Mouse (Mus musculus) embryonic fibroblast, embryonic 13.5 days (primary cell): Measurements from ENCODE around the gene Tecpr1. TPM values are rescaled to one million over a fixed set of nuclear protein-coding genes. Genes with fewer than 3 reads are reported as not detected.

ENCODE experiments used
- H3K27ac ChIP-seq: 2 replicates; pipeline ENCODE4 v1.5.1; 2012; ENCODE audit warnings: low read length, control low read depth, inconsistent platforms; ENCODE audit not compliant: insufficient read depth
- H3K4me1 ChIP-seq: 2 replicates; pipeline ENCODE4 v1.6.1; 2011; ENCODE audit warnings: low read length; ENCODE audit not compliant: control insufficient read depth, insufficient read depth
- H3K4me3 ChIP-seq: 2 replicates; pipeline ENCODE4 v1.5.1; 2011; ENCODE audit warnings: mild to moderate bottlenecking, control low read depth, low read length; ENCODE audit not compliant: insufficient read depth
- CTCF ChIP-seq: IDR thresholded peaks from 2 replicates; pipeline ENCODE4 v1.5.1; 2011; ENCODE audit warnings: mild to moderate bottlenecking, control low read depth, low read length, moderate library complexity, borderline replicate concordance; ENCODE audit not compliant: insufficient read depth
- POLR2A ChIP-seq: IDR thresholded peaks from 2 replicates; pipeline ENCODE4 v1.6.1; 2011; ENCODE audit warnings: low read depth, mild to moderate bottlenecking, control low read depth, low read length, moderate library complexity
- polyA plus RNA-seq: library from polyadenylated mRNA; stranded (reverse); fragments of >200 nt; gene quantifications from 2 replicates; pipeline ENCODE4 v1.2.4, GENCODE M21; 2011; ENCODE audit warnings: low read depth; ENCODE audit not compliant: missing spikeins, insufficient read length

Gene Tecpr1
- polyA plus RNA-seq, 1 experiment: 15.7 TPM

DNA sequence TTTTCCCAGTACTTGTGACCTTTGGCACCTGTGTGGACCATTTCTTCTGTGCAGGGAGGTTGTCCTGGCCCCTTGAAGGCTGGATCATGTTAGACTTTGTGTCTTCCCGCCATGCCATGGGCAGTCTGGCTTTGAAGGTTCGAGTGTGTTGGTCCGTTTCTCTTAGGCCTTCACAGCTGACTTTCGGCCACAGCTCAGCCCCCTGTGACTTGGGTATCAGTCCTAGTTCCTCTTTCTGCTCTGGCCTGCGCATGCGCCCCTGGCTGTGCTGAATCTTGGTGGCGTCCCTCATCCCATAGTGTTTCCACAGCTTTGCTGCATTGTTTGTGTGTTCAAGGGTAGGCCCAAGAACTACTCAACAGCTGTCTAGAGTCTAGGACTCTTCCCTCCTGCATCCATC lies 42.2 kb downstream of the Tecpr1 start:
- Histone ChIP-seq H3K4me3 (no peak overlapping the region), H3K27ac (no peak overlapping the region), H3K4me1 (no peaks in the 10 kb centered on the region)
- no peak for TF ChIP-seq POLR2A
- TF ChIP-seq CTCF: no peak

DNA sequence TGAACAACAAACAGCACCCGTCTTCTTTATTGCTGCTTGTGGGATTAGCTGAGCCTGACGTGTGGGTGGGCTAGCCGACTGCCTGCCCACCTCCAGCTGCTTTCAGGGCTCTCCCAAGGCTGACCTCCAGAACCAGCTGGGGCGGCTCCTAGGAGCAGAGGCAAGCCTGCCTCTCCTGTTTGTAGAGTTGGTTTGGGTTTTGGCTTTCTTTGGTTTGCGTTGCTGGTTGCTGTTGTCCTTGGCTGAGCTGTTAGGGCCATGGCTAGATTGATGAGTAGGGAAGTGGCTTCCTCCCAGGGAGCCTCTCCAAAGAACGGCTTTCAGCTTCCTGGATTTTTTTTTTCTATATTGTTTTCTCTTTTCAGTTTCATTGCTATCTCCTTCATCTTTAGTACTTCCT lies 45.2 kb downstream of the Tecpr1 start:
- TF ChIP-seq CTCF (no peak), POLR2A (no peak)
- Histone ChIP-seq H3K4me1 (no peaks in the 10 kb centered on the region), H3K4me3 (no peak overlapping the region), H3K27ac (no peak overlapping the region)

DNA sequence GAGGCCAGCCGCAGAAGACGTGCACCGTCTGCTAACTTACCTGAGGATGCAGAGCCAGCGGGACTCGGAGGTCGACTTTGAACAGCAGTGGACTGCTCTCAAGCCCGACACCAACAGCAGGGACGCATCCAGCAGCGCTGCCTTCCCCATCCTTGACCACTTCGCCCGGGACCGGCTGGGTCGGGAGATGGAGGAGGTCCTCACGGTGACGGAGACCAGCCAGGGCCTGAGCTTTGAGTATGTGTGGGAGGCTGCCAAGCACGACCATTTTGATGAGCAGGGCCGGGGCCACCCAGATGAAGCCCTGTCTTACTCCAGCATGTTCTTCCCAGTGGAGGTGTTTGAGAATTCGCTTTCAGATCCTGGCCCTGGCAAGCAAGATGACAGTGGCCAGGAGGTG lies 49.8 kb downstream of the Tecpr1 start:
- TF ChIP-seq CTCF (no peak), POLR2A (no peak)
- Histone ChIP-seq H3K4me3 (no peak overlapping the region), H3K4me1 (no peaks in the 10 kb centered on the region), H3K27ac (no peak overlapping the region)

DNA sequence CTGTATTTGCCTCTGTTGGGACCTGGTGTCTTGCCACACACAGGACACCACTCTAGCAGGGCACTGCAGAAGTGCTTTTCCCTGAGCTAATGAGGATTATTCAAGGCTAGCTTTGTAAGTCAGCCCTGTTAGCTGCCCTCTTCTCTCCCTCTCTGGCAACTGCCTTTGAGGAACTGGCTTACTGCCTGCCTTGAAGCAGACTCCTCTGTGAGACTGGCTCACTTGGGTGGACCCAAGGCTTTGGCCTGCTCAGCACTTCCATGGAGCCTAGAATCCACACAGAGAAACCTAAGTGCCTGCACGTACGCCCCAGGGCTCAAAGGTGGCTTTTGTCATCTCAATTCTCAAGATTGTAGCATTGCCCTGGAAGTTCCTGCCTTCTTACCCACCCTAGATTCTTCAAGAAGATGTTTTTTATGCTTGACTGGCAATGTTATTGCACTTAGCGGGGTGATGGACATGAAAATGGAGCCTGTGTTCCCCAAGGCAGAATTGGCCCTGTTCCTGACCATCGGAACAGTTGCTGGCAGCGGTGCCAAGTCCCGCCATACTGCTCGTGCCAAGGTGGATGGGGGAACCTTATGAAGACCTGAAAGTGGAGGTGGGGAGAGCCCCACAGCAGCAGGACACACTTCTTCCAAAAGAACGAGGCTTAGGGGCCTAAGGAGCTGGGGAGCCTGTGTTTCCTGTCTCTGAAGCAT lies 54.0 kb downstream of the Tecpr1 start:
- no peak overlapping the region for H3K27ac ChIP-seq
- H3K4me3 ChIP-seq: no peak overlapping the region
- H3K4me1 ChIP-seq: no peaks in the 10 kb centered on the region
- TF ChIP-seq CTCF: no peak
- TF ChIP-seq POLR2A: no peak

DNA sequence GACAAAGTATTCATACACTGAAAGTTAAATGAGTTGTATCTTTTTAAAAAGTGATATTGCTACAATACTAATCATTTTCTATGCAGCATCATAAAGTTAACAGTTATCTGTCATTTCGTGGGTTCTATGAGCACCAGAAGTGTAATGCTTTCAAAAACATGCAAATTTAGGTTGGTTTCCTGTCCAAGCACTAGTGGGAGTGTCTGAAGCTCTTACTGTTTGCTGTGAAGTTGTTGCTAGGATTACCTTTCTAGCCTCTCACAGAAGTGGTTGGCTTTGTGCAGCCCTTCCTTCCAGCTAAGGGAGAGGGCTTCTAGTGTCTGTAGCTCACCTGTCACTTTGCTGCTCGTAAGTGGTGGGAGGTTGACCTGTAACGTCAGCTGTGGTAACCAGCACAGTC lies 57.7 kb downstream of the Tecpr1 start:
- no peak for TF ChIP-seq CTCF
- Histone ChIP-seq H3K4me1 (no peaks in the 10 kb centered on the region), H3K4me3 (no peak overlapping the region), H3K27ac (no peak overlapping the region)

DNA sequence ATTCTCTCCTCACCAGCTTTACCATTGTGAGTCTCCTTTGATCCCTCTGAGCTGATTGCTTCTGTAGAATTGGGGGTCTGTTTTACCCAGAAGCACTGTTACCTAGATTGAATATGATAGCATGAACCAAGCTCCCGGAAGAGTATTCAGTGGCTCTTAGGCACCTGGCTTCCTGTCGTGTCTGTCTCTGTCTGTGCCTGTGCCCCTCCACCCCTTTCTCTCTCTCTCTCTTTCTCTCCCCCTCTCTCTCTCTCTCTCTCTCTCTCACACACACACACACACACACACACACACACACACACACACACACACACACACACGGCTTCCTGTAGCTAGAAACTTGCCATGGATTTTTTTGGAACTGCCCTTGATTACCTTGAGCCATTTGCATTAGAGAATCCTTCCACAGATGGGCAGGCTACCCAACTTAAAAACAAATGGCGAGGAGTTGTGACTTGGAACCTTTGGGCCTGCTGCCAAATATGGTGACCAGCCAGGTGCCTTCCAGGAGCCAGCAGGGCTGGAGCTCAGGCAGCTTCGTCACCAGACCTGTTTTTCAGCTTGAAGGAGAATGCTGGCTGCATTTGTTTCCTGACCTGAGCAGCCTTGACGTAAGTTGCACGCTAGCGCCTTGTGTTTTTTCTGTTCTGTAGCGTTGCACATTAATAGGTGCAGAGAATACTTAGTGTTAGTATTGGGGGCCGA lies 60.5 kb downstream of the Tecpr1 start:
- H3K4me1 ChIP-seq: no peaks in the 10 kb centered on the region
- H3K27ac ChIP-seq: no peak overlapping the region
- H3K4me3 ChIP-seq: no peak overlapping the region
- TF ChIP-seq POLR2A: no peak

DNA sequence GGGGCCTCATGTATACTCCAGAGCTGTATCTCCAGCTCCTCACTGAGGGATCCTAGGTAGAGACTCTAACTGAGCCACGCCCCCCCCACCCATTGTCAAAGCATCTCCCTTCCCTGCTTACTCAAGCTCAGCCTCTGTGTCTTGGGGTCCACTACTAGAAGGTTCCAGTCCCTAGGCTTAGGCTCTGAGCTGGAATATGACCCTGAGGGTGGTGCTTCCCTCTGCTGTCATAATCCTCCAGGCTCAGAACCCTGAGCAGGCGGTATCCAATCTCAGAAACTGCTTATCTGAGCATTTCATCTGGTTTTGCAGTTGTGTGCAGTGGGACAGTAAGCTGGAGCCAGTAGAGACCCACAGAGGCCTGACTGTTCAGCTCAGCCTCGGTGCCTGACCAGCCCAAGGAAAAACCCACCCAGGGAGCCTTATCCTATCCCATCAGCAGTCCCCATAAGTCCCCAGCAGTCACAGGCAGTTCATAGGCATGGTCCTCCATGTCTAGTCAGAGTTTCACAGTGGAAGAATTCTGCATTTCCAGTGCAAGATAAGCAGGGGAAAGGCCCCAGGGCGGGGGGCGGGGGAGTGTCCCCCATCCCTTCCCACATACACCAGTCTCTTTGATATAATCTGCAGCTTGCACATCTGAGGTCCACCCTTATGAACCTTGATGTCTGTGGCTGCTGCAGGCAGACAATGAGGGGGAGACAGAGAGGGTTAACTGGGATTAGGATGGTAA lies 61.2 kb downstream of the Tecpr1 start:
- Histone ChIP-seq H3K4me1 (no peaks in the 10 kb centered on the region), H3K27ac (no peak overlapping the region), H3K4me3 (no peak overlapping the region)
- TF ChIP-seq CTCF (no peak), POLR2A (no peak)

DNA sequence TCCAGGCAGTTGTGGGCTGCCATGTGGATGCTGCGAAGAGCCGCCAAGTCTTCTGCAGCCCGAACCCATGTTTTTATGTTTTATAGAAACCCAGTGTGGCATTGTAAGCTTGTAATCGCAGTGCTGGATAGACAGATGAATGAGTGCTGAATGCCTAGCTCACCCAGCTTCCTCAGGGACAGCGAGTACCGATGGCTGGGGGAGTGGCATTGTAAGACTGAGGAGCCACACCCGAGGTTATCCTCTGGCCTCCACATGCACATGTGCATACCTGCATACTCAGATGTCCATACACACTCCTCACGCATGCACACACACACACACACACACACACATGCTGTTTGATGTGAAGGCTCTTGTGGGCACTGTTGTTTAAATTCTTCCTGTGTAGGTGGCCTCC lies 64.3 kb downstream of the Tecpr1 start:
- no peaks in the 10 kb centered on the region for H3K4me1 ChIP-seq
- TF ChIP-seq POLR2A (no peak), CTCF (no peak)
- no peak overlapping the region for H3K4me3 ChIP-seq
- H3K27ac ChIP-seq: no peak overlapping the region

DNA sequence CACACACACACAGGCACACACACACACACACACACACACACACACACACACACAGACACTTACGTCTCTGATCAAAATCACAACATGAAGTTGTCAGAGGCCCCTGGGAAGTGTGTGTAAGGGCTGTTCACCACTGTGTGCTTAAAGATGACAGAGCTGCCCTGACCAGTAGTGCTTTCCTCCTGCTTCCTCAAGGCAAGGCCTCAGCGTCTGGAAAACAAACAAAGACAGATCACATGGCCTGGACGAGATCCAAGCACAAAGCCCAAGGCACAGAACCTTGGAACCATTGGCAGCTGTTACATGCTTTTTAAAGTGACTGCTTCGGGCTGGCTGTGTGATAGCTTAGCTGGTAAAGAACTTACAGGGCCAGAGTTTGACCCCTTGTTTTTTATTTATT lies 64.8 kb downstream of the Tecpr1 start:
- Histone ChIP-seq H3K27ac (no peak overlapping the region), H3K4me1 (no peaks in the 10 kb centered on the region), H3K4me3 (no peak overlapping the region)
- TF ChIP-seq POLR2A: no peak
- TF ChIP-seq CTCF: no peak

DNA sequence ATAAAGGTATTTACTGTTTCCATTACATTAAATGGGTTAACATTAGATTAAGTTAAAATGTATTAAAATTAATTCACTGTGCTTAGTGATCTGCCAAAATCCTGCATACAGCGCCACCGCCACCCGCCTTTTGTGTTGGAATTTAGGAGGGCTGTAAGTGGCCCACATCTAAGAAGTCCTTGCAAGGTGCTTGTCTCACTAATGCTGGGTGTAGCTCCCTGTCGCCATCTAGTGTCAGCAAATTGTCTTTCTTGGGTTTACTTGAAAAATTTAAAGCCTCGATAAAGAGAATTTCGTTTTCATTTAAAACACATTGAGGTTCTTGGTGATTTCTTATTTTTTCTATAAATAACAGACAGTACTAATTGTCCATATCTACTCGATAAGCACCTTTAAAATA lies 68.9 kb downstream of the Tecpr1 start:
- Histone ChIP-seq H3K4me1 (peaks cover 6% of the 10 kb centered on the region), H3K4me3 (no peak overlapping the region)
- peak; percentile 33; the same call in 1 of the 2 replicates for TF ChIP-seq CTCF
- no peak for TF ChIP-seq POLR2A

More for the DNA sequence above, 68.9 kb downstream of the Tecpr1 start:
- no peak overlapping the region for H3K27ac ChIP-seq
